Mouse (Mus musculus) left cerebral cortex, postnatal 10 days (tissue): Measurements from ENCODE around the gene Klhl26. TPM values are rescaled to one million over a fixed set of nuclear protein-coding genes. Genes with fewer than 3 reads are reported as not detected.
"Not testable (repeated sequence)": the region's sequence is repeated elsewhere in the genome, so short reads cannot be mapped to it uniquely, and the experiment has no call there.

ENCODE experiments used
- DNase-seq, 2 experiments: peaks; one replicate each; pipeline ENCODE4 v3.0.0; 2021 to 2022; ENCODE audit warnings: low spot score in 2 of 2, mixed read lengths in 1 of 2; ENCODE audit errors: extremely low spot score in 1 of 2
- intact Hi-C: fragments of 180-260 bp; cut with DNase I; formaldehyde crosslinking; loops from one replicate; pipeline ENCODE4 v1.15.1; 2025
- total RNA-seq, 2 experiments: library from RNA; stranded (reverse); gene quantifications; 2 replicates each; pipeline ENCODE4 v1.2.3; 2021

The Klhl26 gene
- 10 to 100 TPM; 33.1 to 33.8 TPM for total RNA-seq

DNA sequence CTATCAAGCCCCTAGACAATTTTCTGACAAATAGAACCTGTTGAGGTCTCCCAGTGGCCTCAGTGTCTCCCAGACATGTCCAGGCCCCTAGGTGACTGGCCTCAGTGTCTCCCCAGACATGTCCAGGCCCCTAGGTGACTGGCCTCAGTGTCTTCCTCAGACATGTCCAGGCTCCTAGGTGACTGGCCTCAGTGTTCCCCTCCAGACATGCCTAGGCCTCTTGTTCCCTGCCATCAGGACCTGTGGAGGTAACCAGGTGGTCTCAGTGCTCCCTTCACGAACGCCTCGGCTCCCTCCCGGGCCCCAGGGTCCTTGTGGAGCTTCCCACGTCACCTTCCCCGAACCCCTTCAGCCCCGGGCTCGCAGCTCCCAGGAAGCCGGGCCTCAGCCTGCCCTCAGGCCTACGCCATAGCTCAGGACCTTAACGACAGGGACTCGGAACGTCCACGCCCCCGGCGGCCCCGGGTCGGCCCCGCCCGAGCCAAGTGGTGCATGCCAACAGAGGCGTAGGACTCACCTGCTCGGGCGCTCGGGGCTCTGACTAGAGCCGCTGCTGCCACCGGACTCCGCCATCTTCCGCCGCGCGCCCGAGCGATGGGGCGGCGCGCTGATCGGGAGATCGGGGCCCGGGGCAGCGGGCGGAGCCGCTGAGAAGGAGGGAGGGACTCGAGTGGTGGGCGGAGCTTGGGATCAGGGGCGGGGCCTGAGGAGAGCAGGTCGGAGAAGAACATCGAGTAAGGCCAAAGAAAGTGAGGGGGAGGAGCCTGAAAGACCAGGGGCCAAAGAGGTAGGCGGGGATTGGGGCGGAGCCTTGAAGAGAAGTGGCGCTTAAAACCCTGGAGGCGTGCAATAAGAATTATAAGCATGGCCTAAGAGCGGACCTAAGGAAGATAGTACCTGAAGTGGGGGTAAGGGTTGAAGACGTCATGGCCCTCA lies at the start of gene Klhl26:
TSS of gene Klhl26 (minus strand) at position 636 of the 936 bp plus-strand sequence.
- intact Hi-C loops = no loop called here

DNA sequence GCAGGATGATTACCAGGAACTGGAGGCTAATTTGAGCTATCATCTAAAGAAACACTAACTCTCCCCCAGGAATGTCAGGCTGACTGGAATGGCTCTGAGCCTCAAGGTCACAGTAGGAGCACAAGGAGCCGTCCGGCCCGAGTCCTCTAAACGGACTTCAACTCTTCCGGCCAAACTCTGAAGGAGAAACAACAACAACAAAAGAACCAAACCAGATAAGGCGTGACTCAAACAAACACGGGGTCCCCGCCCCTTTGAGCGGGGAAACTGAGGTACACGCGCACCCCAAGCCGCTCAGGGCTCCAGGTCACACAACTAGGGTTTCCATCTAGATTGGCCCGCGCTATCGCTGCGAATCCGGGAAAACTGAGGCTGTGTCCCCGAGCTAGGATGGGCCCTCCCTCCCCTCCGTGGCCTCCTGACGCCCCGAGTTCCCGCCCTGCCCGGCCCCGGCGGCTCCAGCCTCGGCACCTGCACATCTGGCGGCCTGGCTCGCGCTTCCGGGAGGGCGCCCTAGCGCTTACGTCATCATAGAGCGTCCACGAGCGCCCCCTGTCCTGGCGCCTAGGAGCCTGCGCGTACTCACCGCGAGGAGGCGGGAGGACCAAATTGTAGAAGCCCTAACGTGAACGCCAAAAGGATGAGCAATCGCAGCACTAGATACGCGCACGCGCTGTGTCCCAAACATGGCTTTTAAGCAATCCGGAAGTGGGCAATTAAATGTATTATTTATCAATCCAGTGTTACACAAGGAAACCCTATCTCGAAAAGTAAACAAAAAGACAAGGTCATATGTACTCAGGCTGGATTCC lies 46.0 kb upstream of the Klhl26 start:
- intact Hi-C loops = no loop called here
- DNase-seq = peak; percentile 95 to 97

More for the DNA sequence above, at the start of gene Klhl26:
- DNase-seq = peak; percentile 85 to 95

DNA sequence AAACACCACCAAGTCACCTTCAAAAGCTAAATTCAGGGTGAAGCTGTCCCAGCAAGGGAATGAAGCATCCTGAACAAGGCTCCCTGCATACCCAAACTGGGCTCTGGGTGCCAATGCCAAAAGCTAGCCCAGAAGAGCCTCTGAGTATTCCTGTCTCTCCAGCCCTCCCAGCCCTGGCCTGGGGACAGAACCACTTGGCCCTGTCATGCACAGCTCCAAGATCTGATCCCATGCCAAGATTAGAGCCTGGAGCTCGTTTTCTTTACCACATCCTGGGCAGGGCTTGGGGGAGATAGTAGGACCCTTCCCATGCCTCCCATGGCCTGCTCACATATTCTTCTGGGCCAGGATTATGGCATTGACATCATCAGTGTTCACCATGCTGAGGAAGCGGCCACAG lies 42.8 kb upstream of the Klhl26 start:
- DNase-seq = peak in 1 of 2 experiments; percentile 20
- intact Hi-C loops = no loop called here

DNA sequence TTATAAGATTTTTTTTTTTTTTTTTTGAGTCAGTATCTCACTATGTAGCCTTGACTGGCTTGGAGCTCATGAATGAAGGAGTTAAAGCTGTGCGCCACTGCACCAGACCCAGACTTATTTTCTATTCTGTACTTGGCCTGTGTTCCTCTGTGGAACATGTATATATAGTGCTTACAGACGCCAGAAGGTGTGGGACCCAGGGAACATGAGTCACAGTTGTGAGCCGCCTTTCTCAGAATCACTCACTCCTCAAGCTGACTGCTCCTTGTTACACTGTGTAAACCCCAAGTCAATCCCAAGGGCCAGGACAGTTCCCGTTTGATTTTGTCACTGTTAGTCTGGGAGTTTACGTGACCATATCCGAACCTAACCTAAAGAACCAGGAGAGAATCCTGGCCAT lies 42.3 kb upstream of the Klhl26 start:
- no peak for DNase-seq
- intact Hi-C loops = no loop called here

DNA sequence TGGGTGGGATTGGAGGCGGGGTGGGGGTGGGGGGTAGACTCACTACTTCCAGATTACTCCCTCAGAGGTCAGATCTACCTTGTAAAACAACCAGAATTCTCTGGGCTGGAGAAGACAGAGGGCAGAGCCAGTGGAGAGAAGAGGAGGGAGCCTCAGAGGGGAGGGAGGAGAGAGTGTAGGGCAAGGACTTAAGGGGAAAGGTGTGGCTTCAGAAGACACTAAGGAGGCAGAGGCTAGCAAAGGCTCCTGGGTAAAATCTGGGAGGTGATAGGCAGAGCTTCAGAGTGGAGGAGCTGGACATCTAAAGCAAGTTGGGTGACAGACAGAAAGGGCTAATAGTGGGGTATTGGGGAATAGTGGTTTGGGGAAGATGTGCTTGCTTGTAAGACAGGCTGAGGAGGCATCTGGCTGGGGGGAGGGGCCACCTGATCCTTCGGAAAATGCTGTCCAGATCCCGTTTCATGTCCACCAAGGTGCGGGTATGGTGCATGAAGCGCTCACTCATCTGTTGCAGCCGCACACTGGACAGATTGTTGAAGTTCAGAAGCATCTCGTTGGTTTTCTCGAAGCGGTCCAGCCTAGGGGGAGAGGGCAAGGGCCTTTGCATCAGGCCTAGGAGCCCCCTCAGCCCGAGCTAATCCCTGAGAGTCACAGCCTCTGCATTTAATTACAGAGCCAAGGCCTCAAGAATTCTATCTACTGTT lies 41.3 kb upstream of the Klhl26 start:
- intact Hi-C loops = no loop called here
- no peak for DNase-seq

DNA sequence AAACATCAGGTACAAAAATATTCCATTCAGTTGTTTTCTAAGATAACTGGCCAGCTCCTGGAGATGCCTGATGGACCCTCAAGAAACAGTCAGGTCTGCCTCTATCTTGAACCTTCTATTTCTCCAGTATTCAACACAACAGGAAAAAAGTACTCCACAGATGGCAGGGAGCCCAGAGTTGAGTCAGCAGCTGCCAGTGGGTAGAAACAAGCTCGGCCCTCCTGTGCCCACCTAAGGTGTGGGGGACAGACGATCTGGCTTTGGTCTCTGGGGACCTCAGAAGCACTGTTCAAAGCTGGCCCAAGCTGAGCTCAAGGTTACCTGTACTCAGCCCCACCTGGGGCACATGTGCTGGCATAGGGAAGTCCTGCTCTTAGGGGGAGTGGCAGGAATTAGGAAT lies 36.7 kb upstream of the Klhl26 start:
- peak in 1 of 2 experiments; percentile 55 for DNase-seq
- intact Hi-C loops = no loop called here

DNA sequence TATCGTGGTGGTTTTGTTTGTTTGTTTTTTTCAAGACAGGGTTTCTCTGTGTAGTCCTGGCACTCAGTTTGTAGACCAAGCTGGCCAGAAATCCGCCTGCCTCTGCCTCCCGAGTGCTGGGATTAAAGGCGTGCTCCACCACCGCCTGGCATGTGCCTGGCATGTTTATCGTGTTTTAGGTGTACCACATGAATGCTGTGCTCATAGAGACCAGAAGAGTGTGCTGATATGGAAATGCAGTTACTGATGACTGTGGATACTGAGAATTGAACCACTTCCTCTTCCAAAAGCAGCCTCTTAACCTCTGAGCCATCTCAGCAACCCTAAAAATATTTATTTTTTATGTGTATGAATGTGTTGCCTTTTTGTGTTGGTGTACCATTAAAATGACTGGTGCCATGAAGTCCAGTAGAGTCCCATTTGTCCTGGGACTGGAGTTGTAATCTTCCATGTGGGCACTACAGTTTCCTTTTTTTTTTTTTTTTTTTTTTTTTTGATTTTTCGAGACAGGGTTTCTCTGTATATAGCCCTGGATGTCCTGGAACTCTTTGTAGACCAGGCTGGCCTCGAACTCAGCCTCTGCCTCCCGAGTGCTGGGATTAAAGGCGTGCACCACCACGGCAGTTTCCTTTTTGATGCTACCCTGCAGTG lies 35.6 kb upstream of the Klhl26 start:
- DNase-seq = no peak
- intact Hi-C loops = no loop called here

DNA sequence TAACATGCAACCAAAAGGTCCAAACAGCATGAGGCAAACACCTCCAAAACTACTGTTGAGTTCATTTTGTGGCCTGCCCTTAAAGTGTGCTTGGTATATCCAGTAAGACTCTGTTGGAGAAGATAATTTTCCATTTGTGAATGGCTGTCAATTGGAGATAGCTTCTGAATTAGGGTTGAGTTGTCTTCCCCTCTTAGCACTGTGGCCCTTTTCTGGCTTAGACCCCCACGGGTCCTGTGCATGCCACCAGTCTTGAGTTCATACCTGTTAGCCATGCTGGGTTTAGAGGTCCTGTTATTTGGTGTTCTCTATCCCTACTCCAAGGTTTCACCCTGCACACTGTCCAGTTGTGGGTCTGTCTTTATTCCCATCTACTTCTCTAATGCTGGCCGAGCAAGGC lies 35.0 kb upstream of the Klhl26 start:
- no peak for DNase-seq
- intact Hi-C loops = no loop called here

DNA sequence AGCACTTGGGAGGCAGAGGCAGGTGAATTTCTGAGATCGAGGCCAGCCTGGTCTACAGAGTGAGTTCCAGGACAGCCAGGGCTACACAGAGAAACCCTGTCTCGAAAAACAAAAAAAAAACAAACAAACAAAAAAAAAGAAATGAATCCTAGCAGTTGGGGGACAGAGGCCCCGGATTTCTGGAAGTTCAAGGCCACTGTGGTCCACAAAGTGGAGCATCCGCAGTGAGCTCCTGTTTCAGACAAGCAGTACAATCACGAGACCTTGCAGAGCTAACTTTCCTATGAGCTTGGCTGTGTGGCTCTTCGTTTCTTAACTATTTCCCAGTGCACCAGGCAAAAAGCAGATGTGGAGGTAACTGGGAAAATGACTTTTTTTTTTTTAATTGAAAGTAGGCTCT lies 34.4 kb upstream of the Klhl26 start:
- intact Hi-C loops, DNase-seq: not testable (repeated sequence)

DNA sequence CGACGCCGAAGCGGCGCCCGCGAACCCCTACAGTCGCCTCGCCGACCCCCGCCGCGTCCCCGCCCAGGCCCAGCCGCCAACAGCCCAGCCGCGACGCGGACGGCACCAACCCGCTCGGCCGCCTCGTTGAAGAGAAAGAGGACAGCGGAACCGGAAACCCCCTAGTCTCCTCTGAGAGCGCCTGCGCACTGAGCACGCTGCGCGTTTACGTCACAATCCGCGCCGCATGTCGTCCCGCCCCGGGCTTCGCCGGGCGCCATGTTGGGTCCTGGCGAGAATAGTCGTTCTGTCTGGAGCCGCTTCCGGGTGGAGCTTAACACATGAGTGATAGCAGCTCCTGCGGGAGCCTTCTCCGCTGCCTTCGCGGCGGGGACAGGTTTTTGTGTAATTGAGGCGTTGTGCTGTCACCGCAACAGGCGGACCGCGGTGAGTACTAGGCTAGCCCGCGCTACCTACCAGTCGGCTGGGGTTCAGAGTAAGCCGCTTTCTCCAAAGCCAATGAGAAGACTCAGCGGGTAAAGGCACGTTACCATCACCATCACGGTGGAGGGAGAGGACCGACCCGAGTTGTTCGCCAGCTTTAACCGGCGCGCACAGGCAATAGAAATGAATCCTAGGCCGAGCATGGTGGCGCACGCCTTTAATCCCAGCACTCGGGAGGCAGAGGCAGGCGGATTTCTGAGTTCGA lies 33.6 kb upstream of the Klhl26 start, which contains the start of gene Uba52:
TSS of gene Uba52 (minus strand) at position 574 of the 688 bp plus-strand sequence.
- peak; percentile 96 to 98 for DNase-seq
- intact Hi-C loops = no loop called here

DNA sequence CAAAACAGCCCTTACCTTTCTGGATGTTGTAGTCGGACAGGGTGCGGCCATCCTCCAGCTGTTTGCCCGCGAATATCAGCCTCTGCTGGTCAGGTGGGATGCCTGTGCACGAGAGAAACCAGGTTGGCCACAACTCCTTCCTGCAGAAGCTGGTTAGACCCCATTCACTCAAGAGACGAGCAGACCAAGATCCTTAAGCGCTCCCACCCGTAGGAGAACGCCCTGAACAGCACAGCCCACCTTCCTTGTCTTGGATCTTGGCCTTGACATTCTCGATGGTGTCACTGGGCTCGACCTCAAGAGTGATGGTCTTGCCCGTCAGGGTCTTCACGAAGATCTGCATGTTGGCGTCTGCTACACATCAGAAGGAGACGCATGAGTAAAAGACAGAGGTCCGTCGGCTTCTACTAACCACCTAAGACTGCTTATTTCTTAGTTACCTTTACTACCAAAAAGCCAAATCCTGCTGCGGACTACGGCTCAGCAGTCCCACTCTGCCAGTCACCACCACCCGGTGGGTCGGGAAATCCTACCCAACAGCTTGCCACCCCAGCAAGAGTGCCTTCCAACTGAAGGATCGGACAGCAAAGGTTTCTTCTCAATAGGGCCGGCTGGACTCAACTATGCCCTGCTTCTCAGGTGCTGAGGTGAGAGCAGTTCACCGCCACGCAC lies 32.6 kb upstream of the Klhl26 start:
- intact Hi-C loops = no loop called here
- DNase-seq = peak in 1 of 2 experiments; percentile 26

DNA sequence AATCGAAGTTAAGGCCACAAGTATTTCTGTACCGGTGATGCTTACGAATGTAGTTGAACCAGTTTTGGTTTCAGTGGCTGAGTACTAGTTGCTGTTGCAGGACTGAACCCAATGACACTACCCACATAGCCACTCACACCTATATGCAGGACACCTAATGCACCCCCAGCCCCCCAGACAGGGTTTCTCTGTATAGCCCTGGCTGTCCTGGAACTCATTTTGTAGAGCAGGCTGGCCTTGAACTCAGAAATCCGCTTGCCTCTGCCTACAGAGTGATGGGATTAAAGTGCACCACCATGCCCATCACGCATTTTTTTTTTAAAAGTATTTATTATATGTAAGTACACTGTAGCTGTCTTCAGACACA lies 30.2 kb upstream of the Klhl26 start:
- intact Hi-C loops = no loop called here
- no peak for DNase-seq

DNA sequence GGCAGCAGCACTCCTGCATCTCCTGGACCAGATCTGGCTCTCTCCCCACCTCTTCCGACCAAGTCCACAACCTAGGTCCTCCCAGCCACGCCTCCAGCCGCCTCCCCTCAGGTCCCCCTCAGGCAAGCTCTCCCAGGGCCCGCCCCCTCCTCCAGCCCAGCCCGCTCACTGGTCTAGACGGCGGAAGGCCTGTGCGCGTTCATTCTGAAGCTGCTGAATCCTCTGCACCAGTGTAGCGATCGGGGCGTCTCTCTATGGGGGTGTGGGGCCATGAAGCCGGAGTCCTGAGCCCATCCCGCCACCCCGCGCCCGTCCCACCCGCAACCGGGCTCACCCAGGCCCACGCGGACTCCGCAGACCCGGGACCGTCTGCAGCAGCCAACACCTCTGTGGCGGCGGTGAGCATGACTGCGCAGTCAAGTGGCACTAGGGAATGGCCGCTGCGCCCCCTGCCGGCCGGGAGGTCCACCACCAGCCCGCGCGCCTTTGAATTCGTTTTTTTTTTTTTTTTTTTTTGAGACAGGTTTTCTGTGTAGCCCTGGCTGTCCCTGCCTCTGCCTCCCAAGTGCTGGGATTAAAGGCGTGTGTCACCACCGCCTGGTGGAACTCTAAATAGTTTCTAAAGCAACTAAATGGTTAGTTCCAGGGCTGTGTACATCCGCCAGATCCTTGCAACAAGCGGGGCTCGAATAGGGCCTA lies 29.7 kb upstream of the Klhl26 start, which contains the start of gene Rex1bd:
TSS of gene Rex1bd (minus strand) at position 425 of the 699 bp plus-strand sequence.
- intact Hi-C loops = no loop called here
- peak; percentile 89 to 97 for DNase-seq

DNA sequence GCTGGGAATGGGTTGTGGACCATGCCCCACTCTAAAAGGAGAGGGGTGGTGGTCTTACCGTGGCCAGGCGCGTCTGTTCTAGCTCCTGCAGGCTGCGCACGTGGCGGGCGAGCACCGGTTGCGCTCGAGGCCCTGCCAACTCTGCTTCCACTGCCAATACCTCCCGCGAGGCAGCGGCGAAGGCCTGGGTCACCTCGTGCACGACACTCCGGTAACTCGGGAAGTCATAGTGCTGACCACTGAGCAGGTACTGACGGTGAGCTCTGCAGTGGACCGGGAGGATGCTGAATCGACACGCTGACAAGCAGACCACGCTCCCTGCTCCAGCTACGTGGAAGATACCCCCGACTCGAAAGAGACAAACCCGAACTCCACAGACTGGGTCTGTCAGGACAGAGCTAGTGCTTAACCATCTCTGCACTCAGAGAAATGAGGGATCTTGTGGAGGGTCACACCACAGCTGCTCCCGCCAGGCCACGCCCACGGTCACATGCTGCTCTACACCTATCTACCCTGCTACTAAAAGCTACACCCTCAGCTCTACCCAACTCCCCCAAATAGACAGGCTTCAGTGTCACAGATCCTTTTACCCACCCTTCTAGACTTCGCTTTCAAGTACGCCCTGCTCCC lies 29.0 kb upstream of the Klhl26 start:
- intact Hi-C loops = loop anchor here (2.0 kb wide), 1 partner anchor 163 kb away; no protein-coding TSS in a partner anchor
- DNase-seq = no peak

DNA sequence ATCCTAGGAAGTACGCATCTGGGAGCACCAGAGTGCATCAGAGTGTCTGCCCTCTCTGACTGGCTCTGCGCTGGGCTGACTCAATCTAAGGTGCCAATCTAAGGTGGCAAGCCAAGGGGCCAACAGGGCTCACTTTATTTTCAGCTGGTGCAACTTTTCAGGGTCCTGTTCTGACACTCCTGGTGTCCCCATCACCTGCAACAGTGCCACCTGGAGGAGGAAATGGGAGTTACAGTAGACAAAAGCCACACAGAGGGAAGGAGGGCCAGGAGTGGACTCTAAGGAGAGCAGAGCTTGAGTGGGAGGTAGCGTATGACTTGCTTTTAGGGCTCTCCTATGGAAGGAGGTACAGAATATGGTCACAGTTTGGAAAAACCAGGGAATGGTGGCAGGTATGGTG lies 28.1 kb upstream of the Klhl26 start:
- intact Hi-C loops = loop anchor here (2.0 to 5.0 kb wide), 2 partner anchors 88 to 162 kb away; no protein-coding TSS in a partner anchor
- DNase-seq = peak; percentile 69 to 81

DNA sequence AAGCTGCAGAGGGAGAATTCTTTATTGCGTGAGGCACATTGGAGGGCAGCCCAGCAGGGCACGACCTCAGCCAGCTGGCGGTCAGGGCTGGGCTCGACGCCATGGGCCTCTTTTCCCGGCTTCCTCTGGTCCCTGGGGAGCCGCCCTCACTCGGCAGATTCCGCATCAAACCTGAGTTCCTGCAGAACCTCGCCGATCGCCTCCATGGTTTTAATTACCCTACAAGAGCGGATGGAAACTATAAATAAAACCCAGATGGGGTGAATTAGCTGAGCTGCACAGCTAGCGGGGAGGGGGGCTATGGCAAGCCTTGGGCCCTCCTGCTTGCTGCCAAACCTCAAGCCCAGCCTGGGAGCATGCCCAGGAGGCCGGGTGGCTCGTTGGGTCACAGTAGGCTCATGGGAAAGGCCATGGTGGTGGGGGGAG lies 27.5 kb upstream of the Klhl26 start:
- intact Hi-C loops = loop anchor here (2.0 to 5.0 kb wide), 2 partner anchors 87 to 162 kb away; no protein-coding TSS in a partner anchor
- DNase-seq = peak; percentile 63 to 81
